Mouse (Mus musculus) heart, postnatal 0 days (tissue): Measurements from ENCODE around the gene Akap12. TPM values are rescaled to one million over a fixed set of nuclear protein-coding genes. Genes with fewer than 3 reads are reported as not detected.

Source experiments
- ATAC-seq: fragments of 200-750 bp; cut with Nextera tagmentation; 2 replicates; pipeline ENCODE4 v1.8.0; 2017; ENCODE audit warnings: low read depth, moderate number of reproducible peaks, moderate library complexity; ENCODE audit not compliant: insufficient read depth
- DNase-seq: peaks from one replicate; pipeline ENCODE4 v3.0.0-alpha.2; 2016; ENCODE audit warnings: low spot score
- H3K27ac ChIP-seq: fragments of 300-500 bp; sonication (generic); 2 replicates; pipeline ENCODE4 v1.5.1; 2014; ENCODE audit warnings: low read depth, mild to moderate bottlenecking
- H3K27me3 ChIP-seq: fragments of 300-500 bp; sonication (generic); 2 replicates; pipeline ENCODE4 v1.6.1; 2014; ENCODE audit warnings: low read length, mixed read lengths; ENCODE audit not compliant: control insufficient read depth, insufficient read depth
- H3K36me3 ChIP-seq: fragments of 300-500 bp; sonication (generic); replicated peaks from 2 replicates; pipeline ENCODE4 v1.6.1; 2014; ENCODE audit warnings: low read length, mixed read lengths; ENCODE audit not compliant: control insufficient read depth, insufficient read depth
- H3K4me1 ChIP-seq: fragments of 300-500 bp; sonication (generic); 2 replicates; pipeline ENCODE4 v1.6.1; 2014; ENCODE audit warnings: antibody characterized with exemption; ENCODE audit not compliant: control insufficient read depth, insufficient read depth
- H3K4me2 ChIP-seq: fragments of 300-500 bp; sonication (generic); 2 replicates; pipeline ENCODE4 v1.6.1; 2014; ENCODE audit warnings: low read depth, mild to moderate bottlenecking, low read length, moderate library complexity
- H3K4me3 ChIP-seq: fragments of 300-500 bp; sonication (generic); 2 replicates; pipeline ENCODE4 v1.5.1; 2014; ENCODE audit warnings: low read depth, low read length
- H3K9ac ChIP-seq: fragments of 300-500 bp; sonication (generic); replicated peaks from 2 replicates; pipeline ENCODE4 v1.6.1; 2014; ENCODE audit warnings: low read depth, low read length, mixed read lengths
- H3K9me3 ChIP-seq: fragments of 300-500 bp; sonication (generic); replicated peaks from 2 replicates; pipeline ENCODE4 v1.6.1; 2016; ENCODE audit warnings: low read length; ENCODE audit not compliant: control insufficient read depth
- CTCF ChIP-seq: IDR thresholded peaks from 2 replicates; pipeline ENCODE4 v1.5.1; 2016; ENCODE audit warnings: antibody characterized with exemption, control low read depth, low read depth
- EP300 ChIP-seq: IDR thresholded peaks from 2 replicates; pipeline ENCODE4 v1.6.1; 2016; ENCODE audit warnings: antibody characterized with exemption, low read depth
- WGBS: fragments of 180-500 bp; shearing (Covaris S2); extraction: QIAGEN DNeasy Blood & Tissue Kit; methylation state at CpG from one replicate; pipeline ENCODE4 v1.1.7; 2014; 5-methylcytosine and 5-hydroxymethylcytosine counted together
- polyA plus RNA-seq: library from polyadenylated mRNA; unstranded; fragments of >200 nt; fragmentation: Nextera tagmentation; extraction: Ambion mirVana; gene quantifications from 2 replicates; pipeline ENCODE4 v1.2.1, GENCODE M21; 2015
- total RNA-seq: library from RNA; depleted of rRNA; stranded (reverse); fragments of >200 nt; gene quantifications from 2 replicates; pipeline ENCODE4 v1.2.3, GENCODE M21; 2014; ENCODE audit warnings: low replicate concordance

Akap12 gene
- total and polyA plus RNA-seq, 2 experiments from 2014 or later, result 19.9 to 26.1 TPM

DNA sequence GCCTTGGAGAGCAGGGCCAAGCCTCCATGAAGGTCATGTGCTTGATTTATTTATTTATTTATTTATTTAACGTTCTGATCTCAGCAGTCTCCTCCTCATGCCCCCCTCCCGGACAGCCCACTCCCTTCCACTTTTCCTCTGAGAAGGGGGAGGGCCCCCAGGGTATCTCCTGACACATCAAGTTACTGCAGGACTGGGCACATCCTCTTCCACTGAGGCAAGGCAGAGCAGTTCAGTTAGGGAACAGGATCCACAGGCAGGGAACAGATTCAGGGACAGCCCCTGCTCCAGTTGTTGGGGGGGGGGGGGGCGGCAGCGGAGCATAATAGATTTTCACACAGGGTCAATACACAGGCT lies 80.9 kb downstream of the Akap12 start:
- Histone ChIP-seq H3K4me2 (peak overlapping the region; percentile 54), H3K36me3 (no peaks in the 10 kb centered on the region), H3K9ac (no peak overlapping the region), H3K27me3 (no peaks in the 10 kb centered on the region), H3K27ac (no peak overlapping the region), H3K4me1 (no peaks in the 10 kb centered on the region), H3K4me3 (0 out of 2 replicates have a peak overlapping the region, but pooled peaks have one; percentile 26), H3K9me3 (no peaks in the 10 kb centered on the region)
- TF ChIP-seq EP300, result no peak
- no peak for TF ChIP-seq CTCF
- ATAC-seq (peak; percentile 18; the same call in 1 of the 2 replicates), DNase-seq (no peak)
- WGBS, result 70% methylated on average over 4 of the region's 4 CpGs

DNA sequence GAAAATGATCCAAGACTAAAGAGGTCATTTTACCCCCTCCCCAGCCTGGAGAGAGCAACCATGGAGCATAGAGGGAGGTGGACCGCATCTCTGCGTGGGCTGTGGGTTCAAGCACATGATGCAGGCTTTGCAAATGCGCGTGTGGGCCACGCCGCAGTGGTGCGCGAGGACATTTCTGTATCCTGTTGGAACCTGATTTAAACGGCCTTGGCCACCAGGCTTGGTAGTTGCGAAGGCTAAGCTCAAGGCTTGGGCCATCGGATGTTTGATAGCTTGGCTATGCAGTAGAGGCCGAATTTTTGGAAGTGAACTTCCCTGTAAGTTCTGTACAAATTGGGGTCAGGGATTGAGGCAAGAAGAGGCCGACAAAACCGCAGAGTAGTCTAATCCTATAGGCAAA lies 81.4 kb downstream of the Akap12 start:
- Histone ChIP-seq H3K27ac (no peak overlapping the region), H3K4me1 (no peaks in the 10 kb centered on the region), H3K4me2 (no peak overlapping the region), H3K9ac (no peak overlapping the region), H3K4me3 (no peak overlapping the region), H3K36me3 (0 out of 2 replicates have a peak, but pooled peaks cover under 1% of the 10 kb centered on the region), H3K9me3 (no peaks in the 10 kb centered on the region), H3K27me3 (no peaks in the 10 kb centered on the region)
- 95% methylated on average over 14 of the region's 14 CpGs for WGBS
- TF ChIP-seq CTCF (no peak), EP300 (no peak)
- no peak for ATAC-seq
- DNase-seq, result no peak

DNA sequence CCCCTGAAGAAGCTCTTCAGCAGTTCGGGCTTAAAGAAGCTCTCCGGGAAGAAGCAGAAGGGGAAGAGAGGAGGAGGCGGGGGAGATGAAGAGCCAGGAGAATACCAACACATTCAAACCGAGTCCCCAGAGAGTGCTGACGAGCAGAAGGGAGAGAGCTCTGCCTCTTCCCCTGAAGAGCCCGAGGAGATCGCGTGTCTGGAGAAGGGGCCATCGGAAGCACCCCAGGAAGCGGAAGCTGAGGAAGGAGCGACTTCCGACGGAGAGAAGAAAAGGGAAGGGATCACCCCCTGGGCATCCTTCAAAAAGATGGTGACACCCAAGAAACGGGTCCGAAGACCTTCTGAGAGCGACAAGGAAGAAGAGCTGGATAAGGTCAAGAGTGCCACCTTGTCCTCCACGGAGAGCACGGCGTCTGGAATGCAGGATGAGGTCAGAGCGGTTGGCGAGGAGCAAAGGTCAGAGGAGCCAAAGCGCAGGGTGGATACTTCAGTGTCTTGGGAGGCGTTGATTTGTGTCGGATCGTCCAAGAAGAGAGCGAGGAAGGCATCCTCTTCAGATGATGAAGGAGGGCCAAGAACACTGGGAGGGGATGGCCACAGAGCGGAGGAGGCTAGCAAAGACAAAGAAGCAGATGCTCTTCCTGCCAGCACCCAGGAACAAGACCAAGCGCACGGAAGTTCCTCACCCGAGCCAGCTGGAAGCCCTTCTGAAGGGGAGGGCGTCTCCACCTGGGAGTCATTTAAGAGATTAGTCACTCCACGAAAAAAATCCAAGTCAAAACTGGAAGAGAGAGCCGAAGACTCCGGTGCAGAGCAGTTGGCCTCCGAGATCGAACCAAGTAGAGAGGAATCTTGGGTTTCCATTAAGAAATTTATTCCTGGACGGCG lies 88.4 kb downstream of the Akap12 start:
- H3K9me3 ChIP-seq, result no peaks in the 10 kb centered on the region
- WGBS, result 79% methylated on average over 38 of the region's 38 CpGs
- no peak overlapping the region for H3K4me3 ChIP-seq
- DNase-seq (peak; percentile 59), ATAC-seq (no peak)
- H3K4me2 ChIP-seq, result no peak overlapping the region
- H3K27ac ChIP-seq, result no peak overlapping the region
- no peaks in the 10 kb centered on the region for H3K4me1 ChIP-seq
- no peaks in the 10 kb centered on the region for H3K27me3 ChIP-seq
- peaks cover 55% of the 10 kb centered on the region for H3K36me3 ChIP-seq
- TF ChIP-seq EP300 (no peak), CTCF (no peak)
- no peak overlapping the region for H3K9ac ChIP-seq

DNA sequence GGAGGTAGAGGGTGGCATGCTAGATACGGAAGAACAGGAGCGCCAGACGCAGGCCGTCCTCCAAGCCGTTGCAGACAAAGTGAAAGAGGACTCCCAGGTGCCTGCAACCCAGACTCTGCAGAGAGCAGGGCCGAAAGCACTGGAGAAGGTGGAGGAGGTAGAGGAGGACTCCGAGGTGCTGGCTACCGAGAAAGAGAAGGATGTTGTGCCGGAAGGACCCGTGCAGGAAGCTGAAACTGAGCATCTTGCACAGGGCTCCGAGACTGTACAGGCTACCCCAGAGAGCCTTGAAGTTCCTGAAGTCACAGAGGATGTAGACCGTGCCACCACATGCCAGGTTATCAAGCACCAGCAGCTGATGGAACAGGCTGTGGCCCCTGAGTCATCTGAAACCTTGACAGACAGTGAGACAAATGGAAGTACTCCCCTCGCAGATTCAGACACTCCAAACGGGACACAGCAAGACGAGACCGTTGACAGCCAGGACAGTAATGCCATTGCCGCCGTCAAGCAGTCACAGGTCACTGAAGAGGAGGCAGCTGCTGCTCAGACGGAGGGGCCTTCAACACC lies 89.8 kb downstream of the Akap12 start:
- no peak overlapping the region for H3K4me3 ChIP-seq
- no peak overlapping the region for H3K9ac ChIP-seq
- no peaks in the 10 kb centered on the region for H3K9me3 ChIP-seq
- WGBS, result 75% methylated on average over 19 of the region's 19 CpGs
- no peaks in the 10 kb centered on the region for H3K27me3 ChIP-seq
- TF ChIP-seq EP300 (no peak), CTCF (no peak)
- no peak overlapping the region for H3K4me2 ChIP-seq
- peaks cover 62% of the 10 kb centered on the region for H3K36me3 ChIP-seq
- DNase-seq (no peak), ATAC-seq (no peak)
- no peak overlapping the region for H3K27ac ChIP-seq
- no peaks in the 10 kb centered on the region for H3K4me1 ChIP-seq

DNA sequence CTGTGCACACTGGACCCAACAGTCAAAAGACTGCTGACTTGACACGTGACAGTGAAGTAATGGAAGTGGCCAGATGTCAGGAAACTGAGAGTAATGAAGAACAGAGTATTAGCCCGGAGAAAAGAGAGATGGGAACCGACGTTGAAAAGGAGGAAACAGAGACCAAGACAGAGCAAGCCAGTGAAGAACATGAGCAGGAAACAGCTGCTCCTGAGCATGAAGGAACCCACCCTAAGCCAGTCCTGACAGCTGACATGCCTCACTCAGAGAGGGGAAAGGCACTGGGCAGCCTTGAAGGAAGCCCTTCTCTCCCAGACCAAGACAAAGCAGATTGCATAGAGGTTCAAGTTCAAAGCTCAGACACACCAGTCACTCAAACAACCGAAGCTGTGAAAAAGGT lies 90.5 kb downstream of the Akap12 start:
- H3K4me1 ChIP-seq, result no peaks in the 10 kb centered on the region
- WGBS, result 57% methylated on average over 5 of the region's 5 CpGs
- no peak overlapping the region for H3K27ac ChIP-seq
- no peak for TF ChIP-seq CTCF
- no peak for TF ChIP-seq EP300
- no peak for DNase-seq
- no peak overlapping the region for H3K9ac ChIP-seq
- H3K27me3 ChIP-seq, result no peaks in the 10 kb centered on the region
- no peaks in the 10 kb centered on the region for H3K9me3 ChIP-seq
- H3K4me2 ChIP-seq, result no peak overlapping the region
- peaks cover 62% of the 10 kb centered on the region for H3K36me3 ChIP-seq
- ATAC-seq, result no peak
- H3K4me3 ChIP-seq, result no peak overlapping the region
